Mouse (Mus musculus) bone marrow, adult 2 months (tissue): ENCODE data around the gene Cpne8.

Source experiments
- CTCF ChIP-seq: fragments of 200-500 bp; IDR thresholded peaks from 2 replicates; pipeline ENCODE4 v1.5.1; 2011; ENCODE audit warnings: low read length, control low read depth; ENCODE audit not compliant: control insufficient read depth, insufficient read depth
- POLR2A ChIP-seq: fragments of 200-500 bp; IDR thresholded peaks from 2 replicates; pipeline ENCODE4 v1.6.1; 2011; ENCODE audit warnings: low read depth, mild to moderate bottlenecking, control low read depth, low read length, borderline replicate concordance; ENCODE audit not compliant: control insufficient read depth

- TF ChIP-seq CTCF (no peak), POLR2A (no peak)
Observed at GRCm38 (mm10) chr15:90669494-90669893, 9.7 kb downstream of the Cpne8 start.
